Mouse (Mus musculus) heart, postnatal 0 days (tissue): ENCODE data around the gene Itpr2.

Experiments
- CTCF ChIP-seq: IDR thresholded peaks from 2 replicates; pipeline ENCODE4 v1.5.1; 2016; ENCODE audit warnings: antibody characterized with exemption, control low read depth, low read depth
- EP300 ChIP-seq: IDR thresholded peaks from 2 replicates; pipeline ENCODE4 v1.6.1; 2016; ENCODE audit warnings: antibody characterized with exemption, low read depth

DNA sequence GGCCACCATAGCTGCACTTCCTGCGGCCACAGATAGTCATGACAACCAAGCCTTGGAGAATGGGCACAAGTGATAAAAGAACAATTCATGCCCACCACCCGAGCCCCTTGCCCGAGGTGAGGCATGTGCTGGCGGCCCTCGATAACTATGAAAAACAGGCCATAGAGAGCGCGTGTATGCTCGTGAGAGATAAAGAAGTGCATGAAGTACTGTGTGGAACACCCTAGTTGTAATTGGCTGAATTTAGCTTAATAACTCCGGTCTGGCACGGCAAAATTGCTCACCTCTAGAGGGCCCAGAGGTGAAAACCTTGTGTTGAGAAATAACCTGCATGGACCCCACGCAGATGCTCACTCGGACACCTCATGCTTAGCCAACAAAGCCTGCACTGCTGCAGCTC is 282.5 kb downstream of the Itpr2 start:
- TF ChIP-seq CTCF (no peak), EP300 (no peak)
